Mouse (Mus musculus) limb, embryonic 12.5 days (tissue): ENCODE results near the gene Gnl2. TPM values are rescaled to one million over a fixed set of nuclear protein-coding genes. Genes with fewer than 3 reads are reported as not detected.

Experiments
- ATAC-seq: fragments of 200-750 bp; cut with Nextera tagmentation; 2 replicates; pipeline ENCODE4 v1.8.0; 2017; ENCODE audit warnings: low read depth, moderate TSS enrichment; ENCODE audit not compliant: insufficient number of reproducible peaks, insufficient read depth, low FRiP score, low TSS enrichment
- H3K27ac ChIP-seq: fragments of 300-500 bp; sonication (generic); 2 replicates; pipeline ENCODE4 v1.5.1; 2016; ENCODE audit warnings: mild to moderate bottlenecking, moderate library complexity
- H3K27me3 ChIP-seq: fragments of 300-500 bp; sonication (generic); 2 replicates; pipeline ENCODE4 v1.6.1; 2016; ENCODE audit warnings: mild to moderate bottlenecking, moderate library complexity
- H3K36me3 ChIP-seq: fragments of 300-500 bp; sonication (generic); 2 replicates; pipeline ENCODE4 v1.6.1; 2016; ENCODE audit warnings: mild to moderate bottlenecking, moderate library complexity
- H3K4me1 ChIP-seq: fragments of 300-500 bp; sonication (generic); replicated peaks from 2 replicates; pipeline ENCODE4 v1.6.1; 2016
- H3K4me2 ChIP-seq: fragments of 300-500 bp; sonication (generic); 2 replicates; pipeline ENCODE4 v1.6.1; 2016; ENCODE audit warnings: mild to moderate bottlenecking, moderate library complexity
- H3K4me3 ChIP-seq: fragments of 300-500 bp; sonication (generic); replicated peaks from 2 replicates; pipeline ENCODE4 v1.5.1; 2016; ENCODE audit warnings: mild to moderate bottlenecking
- H3K9ac ChIP-seq: fragments of 300-500 bp; sonication (generic); replicated peaks from 2 replicates; pipeline ENCODE4 v1.6.1; 2016; ENCODE audit warnings: mild to moderate bottlenecking, moderate library complexity
- H3K9me3 ChIP-seq: fragments of 300-500 bp; sonication (generic); 2 replicates; pipeline ENCODE4 v1.6.1; 2016; ENCODE audit warnings: mild to moderate bottlenecking, moderate library complexity
- WGBS: fragments of 180-500 bp; shearing (Covaris S2); methylation state at CpG from one replicate; pipeline ENCODE4 v1.1.7; 2016; 5-methylcytosine and 5-hydroxymethylcytosine counted together
- polyA plus RNA-seq: library from polyadenylated mRNA; unstranded; fragments of >200 nt; fragmentation: Nextera tagmentation; extraction: Ambion mirVana; gene quantifications from 2 replicates; pipeline ENCODE4 v1.2.1, GENCODE M21; 2016

Gene Gnl2
- polyA plus RNA-seq, 1 experiment from 2014 or later, result 93.5 TPM

DNA sequence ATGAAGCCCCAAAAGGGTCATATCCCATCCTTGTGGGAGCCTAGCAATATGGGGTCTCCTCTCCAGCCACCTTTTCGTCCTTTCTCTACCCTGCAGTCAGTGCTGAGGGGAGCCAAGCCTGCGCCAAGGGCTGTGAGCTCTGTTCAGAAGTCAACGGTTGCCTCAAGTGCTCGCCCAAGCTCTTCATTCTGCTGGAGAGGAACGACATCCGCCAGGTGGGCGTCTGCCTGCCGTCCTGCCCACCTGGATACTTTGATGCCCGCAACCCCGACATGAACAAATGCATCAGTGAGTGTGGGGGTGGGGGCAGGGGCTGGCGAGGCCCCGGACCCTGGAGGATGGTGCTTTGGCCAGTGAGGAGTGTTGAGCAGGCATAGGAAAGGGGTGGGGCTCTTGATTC lies 11.5 kb upstream of the Gnl2 start:
- peaks cover 86% of the 10 kb centered on the region for H3K27me3 ChIP-seq
- no peaks in the 10 kb centered on the region for H3K36me3 ChIP-seq
- no peaks in the 10 kb centered on the region for H3K4me1 ChIP-seq
- H3K9ac ChIP-seq, result no peak overlapping the region
- H3K9me3 ChIP-seq, result no peaks in the 10 kb centered on the region
- H3K4me3 ChIP-seq, result no peak overlapping the region
- ATAC-seq, result no peak
- WGBS, result 43% methylated on average over 12 of the region's 12 CpGs
- H3K4me2 ChIP-seq, result no peak overlapping the region
- H3K27ac ChIP-seq, result no peak overlapping the region

DNA sequence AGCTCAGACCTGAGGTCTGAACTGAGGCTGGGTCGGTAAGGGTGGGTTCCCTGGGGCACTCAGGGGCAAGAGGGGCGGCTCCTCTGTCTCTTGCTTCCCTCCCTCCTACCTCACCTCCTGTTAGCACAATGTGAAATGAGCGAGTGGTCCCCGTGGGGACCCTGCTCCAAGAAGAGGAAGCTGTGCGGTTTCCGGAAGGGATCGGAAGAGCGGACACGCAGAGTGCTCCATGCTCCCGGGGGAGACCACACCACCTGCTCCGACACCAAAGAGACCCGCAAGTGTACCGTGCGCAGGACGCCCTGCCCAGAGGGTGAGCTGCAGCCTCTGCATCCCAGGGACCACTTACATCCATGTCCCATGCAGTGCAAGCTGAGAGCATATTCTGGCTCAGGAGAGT lies 8.9 kb upstream of the Gnl2 start:
- no peak overlapping the region for H3K4me2 ChIP-seq
- H3K9me3 ChIP-seq, result no peaks in the 10 kb centered on the region
- H3K27ac ChIP-seq, result no peak overlapping the region
- no peak overlapping the region for H3K9ac ChIP-seq
- ATAC-seq, result no peak
- H3K36me3 ChIP-seq, result no peaks in the 10 kb centered on the region
- peaks cover 92% of the 10 kb centered on the region for H3K27me3 ChIP-seq
- H3K4me3 ChIP-seq, result no peak overlapping the region
- 51% methylated on average over 15 of the region's 15 CpGs for WGBS
- no peaks in the 10 kb centered on the region for H3K4me1 ChIP-seq

DNA sequence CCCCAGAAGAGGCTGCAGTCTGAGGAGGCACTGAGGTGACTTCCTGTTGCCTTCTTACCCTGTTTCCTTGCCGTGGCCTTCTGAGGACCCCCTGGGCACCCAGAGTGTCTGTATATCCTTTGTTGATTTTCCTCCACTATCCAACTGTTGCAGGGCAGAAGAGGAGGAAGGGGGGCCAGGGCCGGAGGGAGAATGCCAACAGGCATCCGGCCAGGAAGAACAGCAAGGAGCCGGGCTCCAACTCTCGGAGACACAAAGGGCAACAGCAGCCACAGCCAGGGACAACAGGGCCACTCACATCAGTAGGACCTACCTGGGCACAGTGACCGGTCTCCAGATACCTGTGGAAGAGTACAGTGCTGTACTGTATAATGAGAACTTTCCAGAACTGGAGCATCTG lies 8.2 kb upstream of the Gnl2 start:
- WGBS, result 70% methylated on average over 6 of the region's 6 CpGs
- Histone ChIP-seq H3K9me3 (no peaks in the 10 kb centered on the region), H3K4me1 (no peaks in the 10 kb centered on the region), H3K4me3 (no peak overlapping the region), H3K36me3 (no peaks in the 10 kb centered on the region), H3K27ac (no peak overlapping the region), H3K27me3 (peaks cover 92% of the 10 kb centered on the region), H3K9ac (no peak overlapping the region), H3K4me2 (no peak overlapping the region)
- no peak for ATAC-seq

GRCm38 (mm10) chr4:125008712-125009111 lies 7.7 kb upstream of the Gnl2 start:
- H3K27me3 ChIP-seq, result peaks cover 90% of the 10 kb centered on the region
- no peaks in the 10 kb centered on the region for H3K4me1 ChIP-seq
- H3K4me2 ChIP-seq, result no peak overlapping the region
- no peak overlapping the region for H3K27ac ChIP-seq
- ATAC-seq, result no peak
- no peaks in the 10 kb centered on the region for H3K36me3 ChIP-seq
- no peak overlapping the region for H3K9ac ChIP-seq
- H3K4me3 ChIP-seq, result no peak overlapping the region
- no peaks in the 10 kb centered on the region for H3K9me3 ChIP-seq
- WGBS, result 57% methylated on average over 8 of the region's 8 CpGs

DNA sequence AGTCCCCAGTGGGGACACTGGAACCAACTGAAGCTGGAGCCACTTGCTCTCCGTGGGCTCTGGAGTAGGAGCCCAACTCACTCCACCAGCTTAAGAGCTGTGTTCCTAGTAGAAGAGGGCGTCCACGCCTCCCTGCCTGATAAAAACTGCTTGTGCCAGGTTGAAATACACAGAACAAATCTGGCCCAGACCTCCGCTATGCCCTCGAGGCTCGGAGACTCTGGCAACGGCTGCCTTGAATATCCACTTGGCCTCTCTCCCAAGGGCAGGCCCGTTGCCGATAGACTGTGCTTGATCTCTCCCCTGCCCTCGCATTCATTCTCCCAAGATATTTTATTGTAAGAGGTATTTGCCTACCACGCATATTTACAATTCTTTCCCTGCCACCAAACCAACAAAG lies 1.0 kb downstream of the Gnl2 start:
- no peak overlapping the region for H3K27ac ChIP-seq
- no peak for ATAC-seq
- 79% methylated on average over 11 of the region's 11 CpGs for WGBS

DNA sequence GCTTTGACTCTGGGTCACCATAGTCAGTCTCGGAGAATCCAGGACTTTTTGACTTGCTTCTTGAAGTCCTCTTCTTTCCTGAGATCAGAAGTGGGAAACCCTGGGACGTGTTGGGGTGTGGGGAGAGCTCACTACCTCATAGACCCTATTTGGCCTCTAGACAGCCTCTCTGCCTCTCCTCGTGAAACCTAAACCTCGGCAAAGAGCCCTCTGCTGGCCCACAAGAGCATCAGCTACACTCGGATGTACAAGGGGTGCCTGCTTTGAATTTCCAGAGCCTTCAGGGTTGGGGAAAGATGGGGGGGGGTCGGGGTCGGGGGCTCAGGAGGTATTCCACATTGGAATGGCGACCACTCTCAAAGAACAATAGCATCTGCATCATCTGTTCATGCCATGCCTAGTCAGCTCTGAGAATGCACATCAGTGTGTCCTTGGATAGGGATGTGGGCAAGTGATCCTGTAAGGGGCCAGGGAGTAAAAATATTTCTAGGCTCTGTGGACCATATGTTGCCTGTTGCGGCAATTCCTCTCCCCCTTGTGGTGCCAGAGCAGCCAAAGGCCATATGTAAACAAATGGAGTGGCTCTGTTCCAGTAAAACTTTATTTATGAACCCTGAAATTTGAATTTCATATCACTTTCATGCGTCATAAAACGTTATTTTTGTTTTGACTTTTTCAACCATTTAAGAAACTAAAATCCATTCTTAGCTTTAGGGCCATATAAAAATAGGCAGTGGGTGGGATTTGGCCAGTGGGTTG lies 4.6 kb downstream of the Gnl2 start:
- WGBS, result 30% methylated on average over 11 of the region's 11 CpGs
- ATAC-seq, result no peak

More for the DNA sequence above, 1.0 kb downstream of the Gnl2 start:
- H3K36me3 ChIP-seq, result no peaks in the 10 kb centered on the region
- no peaks in the 10 kb centered on the region for H3K9me3 ChIP-seq
- no peak overlapping the region for H3K4me3 ChIP-seq
- no peaks in the 10 kb centered on the region for H3K4me1 ChIP-seq
- no peak overlapping the region for H3K9ac ChIP-seq
- H3K27me3 ChIP-seq, result peaks cover 87% of the 10 kb centered on the region
- no peak overlapping the region for H3K4me2 ChIP-seq

DNA sequence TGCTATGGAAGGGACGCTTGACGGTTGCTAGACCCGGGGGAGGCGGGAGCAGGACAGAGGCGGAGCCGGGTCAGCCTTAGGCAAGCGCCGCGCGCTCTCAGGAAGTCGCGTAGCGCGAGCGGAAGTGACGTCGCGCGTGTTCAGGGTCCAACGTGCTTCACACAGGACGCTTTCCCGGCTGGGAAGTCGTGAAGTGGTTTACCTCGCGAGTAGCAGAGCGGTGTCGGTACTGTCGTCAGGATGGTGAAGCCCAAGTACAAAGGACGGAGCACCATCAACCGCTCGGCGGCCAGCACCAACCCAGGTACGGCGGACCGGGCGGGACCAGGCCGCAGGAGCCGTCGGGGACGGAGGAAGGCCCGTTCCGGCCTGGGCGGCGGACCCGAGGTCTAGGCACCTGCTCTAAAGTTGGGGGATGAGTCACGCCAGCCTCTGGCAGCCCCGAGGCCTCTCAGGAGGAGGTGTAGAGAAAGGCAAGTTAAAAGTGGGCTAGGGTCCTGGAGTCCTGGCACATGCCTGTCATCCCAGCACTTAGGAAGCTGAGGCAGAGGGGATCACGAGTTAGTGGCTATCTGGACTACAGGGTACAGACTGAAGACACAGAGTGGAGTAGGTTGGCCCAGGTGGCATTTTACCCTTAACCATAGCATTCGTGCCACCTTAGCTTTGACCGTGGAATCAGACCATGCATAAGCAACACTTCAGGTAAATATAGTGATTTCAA lies 13.7 kb downstream of the Gnl2 start:
- H3K9me3 ChIP-seq, result no peaks in the 10 kb centered on the region
- H3K4me1 ChIP-seq, result peaks cover 9% of the 10 kb centered on the region
- H3K4me2 ChIP-seq, result peak overlapping the region; percentile 96
- peaks cover 32% of the 10 kb centered on the region for H3K27me3 ChIP-seq
- H3K36me3 ChIP-seq, result peaks cover 13% of the 10 kb centered on the region
- WGBS, result 1% methylated on average over 50 of the region's 50 CpGs
- H3K4me3 ChIP-seq, result peak overlapping the region; percentile 88
- H3K27ac ChIP-seq, result peak overlapping the region; percentile 69
- ATAC-seq, result peak; percentile 93
- H3K9ac ChIP-seq, result peak overlapping the region; percentile 89

More for the DNA sequence above, 4.6 kb downstream of the Gnl2 start:
- Histone ChIP-seq H3K4me1 (no peaks in the 10 kb centered on the region), H3K9me3 (no peaks in the 10 kb centered on the region), H3K4me2 (no peak overlapping the region), H3K36me3 (no peaks in the 10 kb centered on the region), H3K27ac (no peak overlapping the region), H3K9ac (no peak overlapping the region), H3K27me3 (peaks cover 82% of the 10 kb centered on the region), H3K4me3 (no peak overlapping the region)

- H3K9me3 ChIP-seq, result no peaks in the 10 kb centered on the region
- H3K27ac ChIP-seq, result no peak overlapping the region
- no peak for ATAC-seq
- peaks cover 51% of the 10 kb centered on the region for H3K36me3 ChIP-seq
- no peaks in the 10 kb centered on the region for H3K27me3 ChIP-seq
- H3K4me3 ChIP-seq, result no peak overlapping the region
- H3K9ac ChIP-seq, result no peak overlapping the region
- no peak overlapping the region for H3K4me2 ChIP-seq
- WGBS, result 96% methylated on average over 4 of the region's 4 CpGs
- H3K4me1 ChIP-seq, result peaks cover 9% of the 10 kb centered on the region
These were observed 18.0 kb downstream of the Gnl2 start for GRCm38 (mm10) chr4:125034341-125034740.

GRCm38 (mm10) chr4:125044454-125044853 lies 28.1 kb downstream of the Gnl2 start:
- H3K4me2 ChIP-seq, result no peak overlapping the region
- no peak for ATAC-seq
- no peak overlapping the region for H3K9ac ChIP-seq
- no peaks in the 10 kb centered on the region for H3K9me3 ChIP-seq
- 86% methylated on average over 7 of the region's 7 CpGs for WGBS
- H3K27me3 ChIP-seq, result no peaks in the 10 kb centered on the region
- no peaks in the 10 kb centered on the region for H3K4me1 ChIP-seq
- no peak overlapping the region for H3K27ac ChIP-seq
- H3K36me3 ChIP-seq, result peaks cover 95% of the 10 kb centered on the region
- no peak overlapping the region for H3K4me3 ChIP-seq

GRCm38 (mm10) chr4:125055385-125055784 lies 39.0 kb downstream of the Gnl2 start:
- H3K4me3 ChIP-seq, result no peak overlapping the region
- H3K36me3 ChIP-seq, result peaks cover 59% of the 10 kb centered on the region
- no peak overlapping the region for H3K9ac ChIP-seq
- H3K4me2 ChIP-seq, result no peak overlapping the region
- no peak overlapping the region; the same call in 1 of the 2 replicates for H3K27ac ChIP-seq
- ATAC-seq, result no peak
- H3K9me3 ChIP-seq, result no peaks in the 10 kb centered on the region
- 86% methylated on average over 9 of the region's 9 CpGs for WGBS
- peaks cover 11% of the 10 kb centered on the region; the same call in 1 of the 2 replicates for H3K27me3 ChIP-seq
- H3K4me1 ChIP-seq, result peaks cover 32% of the 10 kb centered on the region

GRCm38 (mm10) chr4:125056476-125056875 lies 40.1 kb downstream of the Gnl2 start:
- Histone ChIP-seq H3K9ac (no peak overlapping the region), H3K9me3 (no peaks in the 10 kb centered on the region), H3K36me3 (peaks cover 50% of the 10 kb centered on the region), H3K4me3 (no peak overlapping the region), H3K4me2 (no peak overlapping the region), H3K27ac (peak overlapping the region; percentile 67), H3K4me1 (peaks cover 32% of the 10 kb centered on the region), H3K27me3 (peaks cover 15% of the 10 kb centered on the region; the same call in 1 of the 2 replicates)
- WGBS, result 41% methylated on average over 4 of the region's 4 CpGs
- ATAC-seq, result peak; percentile 34; the same call in 1 of the 2 replicates
